Mouse (Mus musculus): ENCODE data around the gene Prkn.

DNA sequence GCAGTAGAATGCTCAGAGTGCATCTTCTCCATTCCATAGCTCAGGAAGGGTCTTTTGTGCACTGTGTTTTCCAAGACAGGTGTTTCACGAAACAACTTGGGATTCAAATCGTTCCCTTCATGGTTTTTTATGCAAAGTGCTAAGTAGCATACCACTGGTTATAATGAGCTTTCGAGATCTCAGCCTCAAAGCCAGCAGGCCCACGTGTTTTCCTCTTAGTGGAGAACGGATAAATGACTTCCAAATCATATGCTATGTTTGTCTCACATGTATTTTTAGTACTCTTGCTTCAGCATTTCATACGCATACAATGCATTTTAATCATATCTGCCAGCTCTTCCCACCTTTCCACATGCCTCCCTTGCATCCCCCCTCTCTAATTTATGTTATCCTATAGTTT lies 1021.0 kb downstream of the Prkn start:
- TF ChIP-seq CTCF (IDR thresholded peaks at IDR 0.05; ENCODE audit: borderline replicate concordance, extremely low read depth, insufficient read depth, insufficient read length) (no peak), POLR2A (IDR thresholded peaks at IDR 0.05; ENCODE audit: borderline replicate concordance, extremely low read depth, insufficient read depth, insufficient read length, poor library complexity, severe bottlenecking) (no peak)
